Mouse (Mus musculus) ZHBTc4 (cell line): ENCODE results near the gene Platr25.
"Not testable (repeated sequence)": the region's sequence is repeated elsewhere in the genome, so short reads cannot be mapped to it uniquely, and the experiment has no call there.

Experiments used
- DNase-seq: peaks from one replicate; pipeline ENCODE4 v3.0.0-alpha.2; 2011; ENCODE audit warnings: low read depth, low spot score

Gene Platr25

DNA sequence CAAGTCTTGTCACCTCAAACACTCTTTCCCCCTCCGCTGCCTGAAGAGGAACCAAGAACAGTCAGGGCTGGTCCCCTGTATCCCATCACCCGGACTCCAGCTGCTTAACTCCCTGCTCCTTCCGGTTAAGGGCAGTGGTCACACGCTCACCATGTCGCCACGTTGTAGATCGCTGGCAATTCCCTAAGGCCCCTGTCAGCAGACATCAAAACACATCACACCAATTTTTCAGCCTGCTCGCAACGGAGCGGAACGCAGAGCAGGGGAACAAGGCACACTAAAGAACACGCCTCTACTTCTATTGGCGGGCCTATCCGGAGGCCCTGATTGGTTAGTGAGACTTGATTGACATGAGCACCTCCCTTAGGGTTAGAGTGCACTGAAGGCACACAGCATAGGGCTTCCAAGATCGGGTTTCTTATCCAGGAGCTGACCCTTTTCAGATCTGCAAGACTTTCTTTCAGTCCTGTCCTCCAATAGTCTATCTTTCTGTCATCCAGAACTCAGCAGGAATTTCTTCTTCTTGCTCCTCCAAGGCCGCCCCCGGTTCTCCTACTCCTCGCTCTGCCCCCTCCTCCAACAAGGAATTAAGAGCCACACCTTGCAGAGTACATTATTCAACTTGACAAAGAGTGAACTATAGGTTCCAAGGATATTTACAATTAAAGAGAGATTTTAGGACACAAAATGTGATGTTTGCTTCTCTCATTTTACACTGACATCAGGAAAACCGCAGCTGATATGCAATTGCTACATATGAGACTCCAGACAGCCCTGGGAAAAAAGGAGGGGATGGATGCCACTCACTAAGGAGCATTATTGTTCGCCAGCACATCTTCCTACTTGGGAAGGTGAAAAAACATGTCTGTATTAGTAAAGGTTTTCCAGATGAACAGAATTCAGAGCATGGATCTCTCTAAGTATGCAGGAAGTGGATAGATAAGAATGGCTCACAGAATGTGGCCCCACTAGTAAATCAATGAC lies at the start of gene Platr25:
Gene Platr25 (minus strand): TSS at position 278 of the 984 bp plus-strand sequence.
- peak; percentile 88 for DNase-seq

DNA sequence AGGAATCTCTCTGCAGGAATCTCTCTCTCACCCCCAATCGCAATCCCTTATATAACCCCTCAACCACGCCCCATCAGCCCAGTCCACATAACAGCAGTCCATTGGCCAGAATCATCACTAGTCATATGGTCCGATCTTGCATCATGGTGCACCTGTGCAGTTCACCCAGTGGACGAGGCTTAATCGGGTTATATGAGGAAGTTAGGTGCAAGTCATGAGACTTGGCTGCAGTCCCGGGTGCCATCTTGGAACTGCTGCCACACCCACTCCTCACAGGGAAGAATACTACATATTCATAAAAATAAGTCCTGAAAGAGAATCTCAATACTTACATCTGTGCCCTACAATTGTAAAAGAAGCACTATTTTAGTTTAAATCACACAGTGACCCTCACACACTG lies 47.5 kb upstream of the Platr25 start:
- peak; percentile 46 for DNase-seq

DNA sequence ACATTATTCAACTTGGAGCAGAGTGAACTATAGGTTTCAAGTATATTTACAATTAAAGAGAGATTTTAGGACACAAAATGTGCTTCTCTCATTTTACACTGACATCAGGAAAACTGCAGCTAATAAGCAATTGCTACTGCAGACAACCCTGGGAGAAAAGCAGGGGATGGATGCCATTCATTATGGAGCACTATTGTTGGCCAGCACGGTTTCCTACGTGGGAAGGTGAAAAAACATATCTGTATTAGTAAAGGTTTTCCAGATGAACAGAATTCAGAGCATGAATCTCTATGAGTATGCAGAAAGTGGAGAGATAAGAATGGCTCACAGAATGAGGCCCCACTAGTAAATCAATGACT lies 25.6 kb upstream of the Platr25 start:
- DNase-seq = not testable (repeated sequence)

DNA sequence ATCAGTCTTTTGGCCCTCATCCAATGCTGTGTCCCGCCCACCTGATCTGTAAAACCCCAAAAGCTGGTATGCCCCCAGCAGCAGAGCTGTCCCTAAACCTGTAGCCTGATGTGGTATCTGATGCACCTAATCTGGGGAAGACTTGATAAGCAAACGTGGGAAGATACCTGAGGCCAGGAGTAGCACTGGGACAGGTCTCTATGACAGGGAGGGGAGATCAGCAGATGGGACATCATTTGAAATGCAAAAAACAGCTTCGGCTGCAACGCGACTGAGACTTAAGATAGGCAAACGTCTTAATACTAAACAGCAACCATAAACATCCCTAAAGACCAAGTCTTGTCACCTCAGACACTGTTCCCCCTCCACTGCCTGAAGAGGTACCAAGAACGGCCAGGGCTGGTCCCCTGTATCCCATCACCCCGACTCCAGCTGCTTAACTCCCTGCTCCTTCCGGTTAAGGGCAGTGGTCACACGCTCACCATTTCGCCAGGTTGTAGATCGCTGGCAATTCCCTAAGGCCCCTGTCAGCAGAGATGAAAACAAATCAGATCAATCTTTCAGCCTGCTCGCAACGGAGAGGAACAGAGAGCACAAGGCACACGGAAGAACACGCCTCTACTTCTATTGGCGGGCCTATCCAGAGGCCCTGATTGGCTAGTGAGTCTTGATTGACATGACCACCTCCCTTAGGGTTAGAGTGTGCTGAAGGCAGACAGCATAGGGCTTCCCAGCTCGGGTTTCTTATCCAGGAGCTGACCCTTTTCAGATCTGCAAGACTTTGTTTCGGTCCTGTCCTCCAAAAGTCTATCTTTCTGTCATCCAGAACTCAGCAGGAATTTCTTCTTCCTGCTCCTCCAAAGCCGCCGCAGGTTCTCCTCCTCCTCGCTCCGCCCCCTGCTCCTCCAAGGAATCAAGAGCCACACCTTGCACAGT lies 25.0 kb upstream of the Platr25 start, which contains the start of gene Gm5141:
Gene Gm5141 (minus strand): TSS at position 610 of the 936 bp plus-strand sequence.
- peak; percentile 63 for DNase-seq

DNA sequence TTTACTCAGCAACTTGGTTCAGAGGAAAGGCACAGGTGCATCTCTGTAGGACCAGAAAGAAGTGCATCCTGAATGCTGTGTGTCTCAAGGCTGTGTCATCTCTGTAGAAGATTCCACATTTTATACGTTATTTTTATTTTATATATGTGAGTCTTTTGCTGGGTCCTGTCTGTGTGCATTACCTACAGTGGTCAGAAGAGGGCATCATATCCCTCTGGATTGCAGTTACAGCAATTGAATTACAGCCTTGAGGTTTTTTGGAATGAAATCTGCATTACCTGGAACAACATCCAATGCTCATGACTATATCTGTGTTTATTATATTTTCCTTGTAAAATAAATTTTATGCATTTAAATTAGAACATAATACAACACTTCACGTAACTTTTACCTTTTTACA lies 3.3 kb upstream of the Platr25 start:
- DNase-seq = peak; percentile 73

DNA sequence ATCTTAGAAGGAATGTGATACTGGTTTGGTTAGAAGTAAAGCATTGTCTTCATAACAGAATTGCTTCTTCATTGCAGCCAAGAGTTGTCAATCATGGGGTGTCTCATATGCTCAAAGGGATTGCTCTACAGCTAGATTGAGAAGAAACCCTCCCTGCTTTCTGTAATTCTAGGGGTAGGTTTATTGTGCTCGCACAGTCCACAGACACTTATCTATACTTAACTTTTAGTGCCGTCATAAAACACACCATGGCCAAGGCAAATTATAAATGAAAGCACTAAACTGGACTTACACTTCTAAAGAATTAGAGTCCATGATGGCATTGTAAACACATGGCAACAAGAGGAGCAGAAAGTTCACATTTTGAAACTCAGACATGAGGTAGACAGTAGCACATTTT lies 27.2 kb downstream of the Platr25 start:
- no peak for DNase-seq

DNA sequence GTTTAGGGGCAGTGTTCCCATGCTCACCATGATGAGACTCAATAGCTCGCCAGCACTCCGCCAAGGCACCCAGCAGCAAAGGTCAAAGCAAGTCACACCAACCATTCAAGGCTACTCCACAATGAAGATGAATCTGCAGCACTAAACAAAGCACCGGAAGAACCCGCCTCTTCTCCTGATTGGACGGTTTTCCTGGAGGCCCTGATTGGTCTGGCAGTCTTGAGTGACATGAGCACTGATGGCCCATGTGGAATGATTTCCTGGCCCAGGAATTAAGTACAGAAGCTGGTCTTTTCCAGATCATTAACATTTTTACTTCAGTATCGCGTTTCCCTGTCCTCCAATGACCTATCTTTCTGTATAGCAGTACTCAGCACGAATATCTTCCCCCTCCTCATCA lies 47.9 kb downstream of the Platr25 start:
- peak; percentile 72 for DNase-seq

DNA sequence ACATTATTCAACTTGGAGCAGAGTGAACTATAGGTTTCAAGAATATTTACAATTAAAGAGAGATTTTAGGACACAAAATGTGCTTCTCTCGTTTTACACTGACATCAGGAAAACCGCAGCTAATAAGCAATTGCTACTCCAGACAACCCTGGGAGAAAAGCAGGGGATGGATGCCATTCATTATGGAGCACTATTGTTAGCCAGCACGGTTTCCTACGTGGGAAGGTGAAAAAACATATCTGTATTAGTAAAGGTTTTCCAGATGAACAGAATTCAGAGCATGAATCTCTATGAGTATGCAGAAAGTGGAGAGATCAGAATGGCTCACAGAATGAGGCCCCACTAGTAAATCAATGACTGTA lies 75.2 kb downstream of the Platr25 start:
- DNase-seq = not testable (repeated sequence)

DNA sequence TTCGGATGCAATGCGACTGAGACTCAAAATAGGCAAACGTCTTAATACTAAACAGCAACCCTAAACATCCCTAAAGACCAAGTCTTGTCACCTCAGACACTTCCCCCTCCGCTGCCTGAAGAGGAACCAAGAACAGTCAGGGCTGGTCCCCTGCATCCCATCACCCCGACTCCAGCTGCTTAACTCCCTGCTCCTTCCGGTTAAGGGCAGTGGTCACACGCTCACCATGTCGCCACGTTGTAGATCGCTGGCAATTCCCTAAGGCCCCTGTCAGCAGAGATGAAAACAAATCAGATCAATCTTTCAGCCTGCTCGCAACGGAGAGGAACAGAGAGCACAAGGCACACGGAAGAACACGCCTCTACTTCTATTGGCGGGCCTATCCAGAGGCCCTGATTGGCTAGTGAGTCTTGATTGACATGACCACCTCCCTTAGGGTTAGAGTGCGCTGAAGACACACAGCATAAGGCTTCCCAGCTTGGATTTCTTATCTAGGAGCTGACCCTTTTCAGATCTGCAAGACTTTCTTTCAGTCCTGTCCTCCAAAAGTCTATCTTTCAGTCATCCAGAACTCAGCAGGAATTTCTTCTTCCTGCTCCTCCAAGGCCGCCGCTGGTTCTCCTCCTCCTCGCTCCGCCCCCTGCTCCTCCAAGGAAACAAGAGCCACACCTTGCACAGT lies 75.8 kb downstream of the Platr25 start:
- DNase-seq = peak; percentile 72

DNA sequence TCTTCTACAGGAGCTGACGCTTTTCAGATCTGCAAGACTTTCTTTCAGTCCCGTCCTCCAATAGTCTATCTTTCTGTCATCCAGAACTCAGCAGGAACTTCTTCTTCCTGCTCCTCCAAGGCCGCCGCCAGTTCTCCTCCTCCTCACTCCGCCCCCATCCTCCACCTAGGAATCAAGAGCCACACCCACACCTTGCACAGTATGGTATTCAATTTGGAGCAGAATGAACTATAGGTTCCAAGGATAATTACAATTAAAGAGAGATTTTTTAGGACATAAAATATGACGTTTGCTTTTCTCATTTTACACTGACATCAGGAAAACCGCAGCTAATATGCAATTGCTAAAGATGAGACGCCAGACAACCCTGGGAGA lies 107.2 kb downstream of the Platr25 start:
- no peak for DNase-seq

DNA sequence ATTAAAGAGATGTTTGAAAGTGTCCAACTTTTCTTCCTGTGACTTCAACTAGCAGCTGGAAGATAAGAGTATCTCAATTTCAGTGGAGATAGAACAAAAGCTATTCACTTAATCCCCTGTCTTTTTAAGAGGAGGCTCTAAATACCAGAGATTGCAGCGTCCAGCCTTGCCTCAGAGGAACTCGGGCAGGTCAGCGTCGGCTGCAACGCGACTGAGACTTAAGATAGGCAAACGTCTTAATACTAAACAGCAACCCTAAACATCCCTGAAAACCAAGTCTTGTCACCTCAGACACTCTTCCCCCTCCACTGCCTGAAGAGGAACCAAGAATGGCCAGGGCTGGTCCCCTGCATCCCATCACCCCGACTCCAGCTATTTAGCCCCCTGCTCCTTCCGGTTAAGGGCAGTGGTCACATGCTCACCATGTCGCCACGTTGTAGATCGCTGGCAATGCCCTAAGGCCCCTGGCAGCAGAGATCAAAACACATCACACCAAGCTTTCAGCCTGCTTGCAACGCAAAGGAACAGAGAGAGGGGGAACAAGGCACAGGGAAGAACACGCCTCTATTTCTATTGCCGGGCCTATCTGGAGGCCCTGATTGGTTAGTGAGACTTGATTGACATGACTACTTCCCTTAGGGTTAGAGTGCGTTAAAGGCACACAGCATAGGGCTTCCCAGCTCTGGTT lies 107.7 kb downstream of the Platr25 start:
- peak; percentile 90 for DNase-seq

DNA sequence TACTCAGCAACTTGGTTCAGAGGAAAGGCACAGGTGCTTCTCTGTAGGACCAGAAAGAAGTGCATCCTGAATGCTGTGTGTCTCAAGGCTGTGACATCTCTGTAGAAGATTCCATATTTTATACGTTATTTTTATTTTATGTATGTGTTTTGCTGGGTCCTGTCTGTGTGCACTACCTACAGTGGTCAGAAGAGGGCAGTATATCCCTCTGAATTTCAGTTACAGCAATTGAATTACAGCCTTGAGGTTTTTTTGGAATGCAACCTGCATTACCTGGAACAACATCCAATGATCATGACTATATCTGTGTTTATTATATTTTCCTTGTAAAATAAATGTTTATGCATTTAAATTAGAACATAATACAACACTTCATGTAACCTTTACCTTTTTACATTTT lies 133.4 kb downstream of the Platr25 start:
- DNase-seq = peak; percentile 66

DNA sequence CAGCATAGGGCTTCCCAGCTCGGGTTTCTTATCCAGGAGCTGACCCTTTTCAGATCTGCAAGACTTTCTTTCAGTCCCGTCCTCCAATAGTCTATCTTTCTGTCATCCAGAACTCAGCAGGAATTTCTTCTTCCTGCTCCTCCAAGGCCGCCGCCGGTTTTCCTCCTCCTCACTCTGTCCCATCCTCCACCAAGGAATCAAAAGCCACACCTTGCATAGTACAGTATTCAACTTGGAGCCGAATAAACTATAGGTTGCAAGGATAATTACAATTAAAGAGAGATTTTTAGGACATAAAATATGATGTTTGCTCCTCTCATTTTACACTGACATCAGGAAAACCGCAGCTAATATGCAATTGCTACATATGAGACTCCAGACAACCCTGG lies 136.2 kb downstream of the Platr25 start:
- peak; percentile 7 for DNase-seq

DNA sequence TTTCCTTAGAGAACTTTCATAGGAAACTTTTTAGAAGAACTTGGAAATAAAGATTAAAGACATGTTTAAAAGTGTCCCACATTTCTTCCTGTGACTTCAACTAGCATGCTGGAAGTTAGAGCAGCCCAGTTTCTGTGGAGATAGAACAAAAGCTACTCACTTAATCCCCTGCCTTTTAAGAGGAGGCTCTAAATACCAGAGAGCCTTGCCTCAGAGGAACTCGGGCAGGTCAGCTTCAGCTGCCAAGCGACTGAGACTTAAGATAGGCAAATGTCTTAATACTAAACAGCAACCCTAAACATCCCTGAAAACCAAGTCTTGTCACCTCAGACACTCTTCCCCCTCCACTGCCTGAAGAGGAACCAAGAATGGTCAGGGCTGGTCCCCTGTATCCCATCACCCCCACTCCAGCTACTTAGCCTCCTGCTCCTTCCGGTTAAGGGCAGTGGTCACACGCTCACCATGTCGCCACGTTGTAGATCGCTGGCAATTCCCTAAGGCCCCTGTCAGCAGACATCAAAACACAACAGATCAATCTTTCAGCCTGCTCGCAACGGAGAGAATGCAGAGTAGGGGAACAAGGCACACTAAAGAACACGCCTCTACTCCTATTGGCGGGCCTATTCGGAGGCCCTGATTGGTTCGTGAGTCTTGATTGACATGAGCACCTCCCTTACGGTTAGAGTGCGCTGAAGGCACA lies 136.8 kb downstream of the Platr25 start, which contains the start of gene 6720489N17Rik:
Gene 6720489N17Rik (minus strand): TSS at position 606 of the 700 bp plus-strand sequence.
- peak; percentile 89 for DNase-seq
